Mouse (Mus musculus): ENCODE results near the gene Gm20388. TPM values are rescaled to one million over a fixed set of nuclear protein-coding genes. Genes with fewer than 3 reads are reported as not detected.
"Not testable (repeated sequence)": the region's sequence is repeated elsewhere in the genome, so short reads cannot be mapped to it uniquely, and the experiment has no call there.

Gene Gm20388
- polyA plus RNA-seq, 1 experiment from 2014 or later: 7.4 TPM

- H3K4me2 ChIP-seq (ENCODE audit: low read depth, low read length): no peak overlapping the region
- no peak overlapping the region for H3K4me3 ChIP-seq (replicated peaks; ENCODE audit: low read length)
- no peaks in the 10 kb centered on the region for H3K9me3 ChIP-seq (replicated peaks; ENCODE audit: control insufficient read depth, low read length)
- no peak for ATAC-seq (ENCODE audit: insufficient read depth, low FRiP score)
- H3K36me3 ChIP-seq (ENCODE audit: control insufficient read depth, insufficient read depth, low read length): peaks cover 24% of the 10 kb centered on the region
- H3K9ac ChIP-seq (ENCODE audit: low read length): no peak overlapping the region
- H3K27ac ChIP-seq (ENCODE audit: low read length): no peak overlapping the region
- 0 out of 2 replicates have a peak, but pooled peaks cover 2% of the 10 kb centered on the region for H3K4me1 ChIP-seq (ENCODE audit: control insufficient read depth, insufficient read depth, low read length)
- no peaks in the 10 kb centered on the region for H3K27me3 ChIP-seq (ENCODE audit: control insufficient read depth, insufficient read depth, low read length)
- WGBS: 74% methylated on average over 6 of the region's 6 CpGs
These were observed 4097.2 kb downstream of the Gm20388 start for GRCm38 (mm10) chr8:124007829-124008228.

- no peak overlapping the region for H3K4me3 ChIP-seq (replicated peaks; ENCODE audit: low read length)
- 72% methylated on average over 3 of the region's 3 CpGs for WGBS
These were observed 4100.9 kb downstream of the Gm20388 start for GRCm38 (mm10) chr8:124011580-124011979.

GRCm38 (mm10) chr8:124011989-124012586 lies 4101.4 kb downstream of the Gm20388 start:
- Histone ChIP-seq H3K27ac (ENCODE audit: low read length) (no peak overlapping the region), H3K9ac (ENCODE audit: low read length) (no peak overlapping the region), H3K36me3 (ENCODE audit: control insufficient read depth, insufficient read depth, low read length) (0 out of 2 replicates have a peak, but pooled peaks cover under 1% of the 10 kb centered on the region), H3K4me2 (ENCODE audit: low read depth, low read length) (no peak overlapping the region), H3K4me1 (ENCODE audit: control insufficient read depth, insufficient read depth, low read length) (peaks cover 5% of the 10 kb centered on the region; the same call in 1 of the 2 replicates), H3K27me3 (ENCODE audit: control insufficient read depth, insufficient read depth, low read length) (no peaks in the 10 kb centered on the region), H3K4me3 (replicated peaks; ENCODE audit: low read length) (no peak overlapping the region), H3K9me3 (replicated peaks; ENCODE audit: control insufficient read depth, low read length) (no peaks in the 10 kb centered on the region)
- ATAC-seq (ENCODE audit: insufficient read depth, low FRiP score): no peak
- WGBS: over 99% methylated on average over 3 of the region's 3 CpGs

More at GRCm38 (mm10) chr8:124011580-124011979, 4100.9 kb downstream of the Gm20388 start:
- no peak for ATAC-seq (ENCODE audit: insufficient read depth, low FRiP score)
- Histone ChIP-seq H3K4me2 (ENCODE audit: low read depth, low read length) (no peak overlapping the region), H3K4me1 (ENCODE audit: control insufficient read depth, insufficient read depth, low read length) (peaks cover 5% of the 10 kb centered on the region; the same call in 1 of the 2 replicates), H3K36me3 (ENCODE audit: control insufficient read depth, insufficient read depth, low read length) (peaks cover 5% of the 10 kb centered on the region; the same call in 1 of the 2 replicates), H3K27ac (ENCODE audit: low read length) (no peak overlapping the region), H3K9ac (ENCODE audit: low read length) (no peak overlapping the region), H3K9me3 (replicated peaks; ENCODE audit: control insufficient read depth, low read length) (no peaks in the 10 kb centered on the region), H3K27me3 (ENCODE audit: control insufficient read depth, insufficient read depth, low read length) (no peaks in the 10 kb centered on the region)

- not testable (repeated sequence) for ATAC-seq (ENCODE audit: insufficient read depth, low FRiP score); H3K4me3 ChIP-seq (replicated peaks; ENCODE audit: low read length); H3K4me1 ChIP-seq (ENCODE audit: control insufficient read depth, insufficient read depth, low read length); H3K27me3 ChIP-seq (ENCODE audit: control insufficient read depth, insufficient read depth, low read length); H3K36me3 ChIP-seq (ENCODE audit: control insufficient read depth, insufficient read depth, low read length); H3K9me3 ChIP-seq (replicated peaks; ENCODE audit: control insufficient read depth, low read length); H3K4me2 ChIP-seq (ENCODE audit: low read depth, low read length); H3K9ac ChIP-seq (ENCODE audit: low read length)
- WGBS: 84% methylated on average over 7 of the region's 7 CpGs
- peak overlapping the region; percentile 6; the same call in 1 of the 2 replicates for H3K27ac ChIP-seq (ENCODE audit: low read length)
These were observed 4103.7 kb downstream of the Gm20388 start for GRCm38 (mm10) chr8:124014299-124014698.

GRCm38 (mm10) chr8:124014751-124015150 lies 4104.1 kb downstream of the Gm20388 start:
- Histone ChIP-seq H3K4me3 (replicated peaks; ENCODE audit: low read length) (no peak overlapping the region), H3K4me1 (ENCODE audit: control insufficient read depth, insufficient read depth, low read length) (peaks cover 15% of the 10 kb centered on the region), H3K4me2 (ENCODE audit: low read depth, low read length) (no peak overlapping the region), H3K9me3 (replicated peaks; ENCODE audit: control insufficient read depth, low read length) (no peaks in the 10 kb centered on the region), H3K27me3 (ENCODE audit: control insufficient read depth, insufficient read depth, low read length) (no peaks in the 10 kb centered on the region), H3K27ac (ENCODE audit: low read length) (peak overlapping the region; percentile 6; the same call in 1 of the 2 replicates), H3K36me3 (ENCODE audit: control insufficient read depth, insufficient read depth, low read length) (no peaks in the 10 kb centered on the region), H3K9ac (ENCODE audit: low read length) (no peak overlapping the region)
- 39% methylated on average over 3 of the region's 3 CpGs for WGBS
- ATAC-seq (ENCODE audit: insufficient read depth, low FRiP score): no peak

- 21% methylated on average over 13 of the region's 13 CpGs for WGBS
- Histone ChIP-seq H3K4me3 (replicated peaks; ENCODE audit: low read length) (peak overlapping the region; percentile 90), H3K9me3 (replicated peaks; ENCODE audit: control insufficient read depth, low read length) (no peaks in the 10 kb centered on the region), H3K27me3 (ENCODE audit: control insufficient read depth, insufficient read depth, low read length) (no peaks in the 10 kb centered on the region), H3K27ac (ENCODE audit: low read length) (peak overlapping the region; percentile 91), H3K9ac (ENCODE audit: low read length) (peak overlapping the region; percentile 91), H3K4me2 (ENCODE audit: low read depth, low read length) (peak overlapping the region; percentile 78), H3K36me3 (ENCODE audit: control insufficient read depth, insufficient read depth, low read length) (peaks cover 3% of the 10 kb centered on the region; the same call in 1 of the 2 replicates), H3K4me1 (ENCODE audit: control insufficient read depth, insufficient read depth, low read length) (peaks cover 22% of the 10 kb centered on the region)
- ATAC-seq (ENCODE audit: insufficient read depth, low FRiP score): peak; percentile 29
These were observed 4109.1 kb downstream of the Gm20388 start for GRCm38 (mm10) chr8:124019782-124020181.

- no peaks in the 10 kb centered on the region for H3K27me3 ChIP-seq (ENCODE audit: control insufficient read depth, insufficient read depth, low read length)
- H3K4me3 ChIP-seq (replicated peaks; ENCODE audit: low read length): peak overlapping the region; percentile 90
- H3K36me3 ChIP-seq (ENCODE audit: control insufficient read depth, insufficient read depth, low read length): peaks cover 3% of the 10 kb centered on the region; the same call in 1 of the 2 replicates
- H3K9ac ChIP-seq (ENCODE audit: low read length): peak overlapping the region; percentile 91
- ATAC-seq (ENCODE audit: insufficient read depth, low FRiP score): peak; percentile 88
- peaks cover 19% of the 10 kb centered on the region for H3K4me1 ChIP-seq (ENCODE audit: control insufficient read depth, insufficient read depth, low read length)
- peak overlapping the region; percentile 78 for H3K4me2 ChIP-seq (ENCODE audit: low read depth, low read length)
- H3K9me3 ChIP-seq (replicated peaks; ENCODE audit: control insufficient read depth, low read length): no peaks in the 10 kb centered on the region
- H3K27ac ChIP-seq (ENCODE audit: low read length): peak overlapping the region; percentile 91
- WGBS: under 1% methylated on average over 54 of the region's 87 CpGs
These were observed 4110.0 kb downstream of the Gm20388 start for GRCm38 (mm10) chr8:124020439-124021236.

GRCm38 (mm10) chr8:124021237-124022227 lies 4110.9 kb downstream of the Gm20388 start, which contains the start of the genes Taf5l and Urb2:
Gene Taf5l, minus strand, starts transcription at chr8:124021397.
Gene Urb2, plus strand, starts transcription at chr8:124021508.
- Histone ChIP-seq H3K36me3 (ENCODE audit: control insufficient read depth, insufficient read depth, low read length) (peaks cover 3% of the 10 kb centered on the region; the same call in 1 of the 2 replicates), H3K4me2 (ENCODE audit: low read depth, low read length) (peak within 1 kb of the TSS; percentile 78), H3K9ac (ENCODE audit: low read length) (peak within 1 kb of the TSS; percentile 91), H3K9me3 (replicated peaks; ENCODE audit: control insufficient read depth, low read length) (no peaks in the 10 kb centered on the region), H3K27ac (ENCODE audit: low read length) (peak within 1 kb of the TSS; percentile 91), H3K27me3 (ENCODE audit: control insufficient read depth, insufficient read depth, low read length) (no peaks in the 10 kb centered on the region), H3K4me3 (replicated peaks; ENCODE audit: low read length) (peak within 1 kb of the TSS; percentile 90), H3K4me1 (ENCODE audit: control insufficient read depth, insufficient read depth, low read length) (peaks cover 19% of the 10 kb centered on the region)
- ATAC-seq (ENCODE audit: insufficient read depth, low FRiP score): peak; percentile 94
- WGBS: under 1% methylated on average over 71 of the region's 74 CpGs
